Mouse (Mus musculus) adrenal gland, adult 8-10 months (tissue): ENCODE data around the gene Apobec4. TPM values are rescaled to one million over a fixed set of nuclear protein-coding genes. Genes with fewer than 3 reads are reported as not detected.

Source experiments
- total RNA-seq, 4 experiments: library from RNA; stranded (reverse); gene quantifications; 2 replicates each; pipeline ENCODE4 v1.2.4; 2022

Gene Apobec4
- total RNA-seq, 4 experiments from 2014 or later: not detected

Other genes with a start within 250 kb of the Apobec4 start
- gene Rgl1, start 15.8 kb downstream of the Apobec4 start, total RNA-seq: 10 to 100 TPM; 23.9 to 47.1 (median 32.6) TPM
- gene Arpc5, start 16.0 kb downstream of the Apobec4 start, total RNA-seq: 100 to 1,000 TPM in 2 of 4 experiments, 10 to 100 TPM in 2; 83.9 to 107 (median 101) TPM
- gene Ncf2, start 49.6 kb downstream of the Apobec4 start, total RNA-seq: 1 to 10 TPM; 4.2 to 9.2 (median 8.3) TPM
- 10 to 100 TPM; 48.2 to 81.5 (median 69.6) TPM for gene Smg7, start 152.1 kb downstream of the Apobec4 start, total RNA-seq
- 1 to 10 TPM; 1.5 to 3.0 (median 2.2) TPM for gene Nmnat2, start 204.4 kb downstream of the Apobec4 start, total RNA-seq